Mouse (Mus musculus) lung, embryonic 16.5 days (tissue): Measurements from ENCODE around the gene Hspb9. TPM values are rescaled to one million over a fixed set of nuclear protein-coding genes. Genes with fewer than 3 reads are reported as not detected.
A peak's percentile ranks its signal among the peaks of the same experiment; 100 is the strongest.

ENCODE experiments used
- ATAC-seq: fragments of 200-750 bp; cut with Nextera tagmentation; 2 replicates; pipeline ENCODE4 v1.8.0; 2017; ENCODE audit warnings: low read depth, mild to moderate bottlenecking, moderate library complexity
- H3K27ac ChIP-seq: fragments of 300-500 bp; sonication (generic); 2 replicates; pipeline ENCODE4 v1.5.1; 2014; ENCODE audit warnings: mild to moderate bottlenecking, control low read depth, low read length
- H3K27me3 ChIP-seq: fragments of 300-500 bp; sonication (generic); 2 replicates; pipeline ENCODE4 v1.6.1; 2014; ENCODE audit warnings: low read depth, low read length, mixed read lengths; ENCODE audit not compliant: control insufficient read depth, insufficient read depth
- H3K36me3 ChIP-seq: fragments of 300-500 bp; sonication (generic); 2 replicates; pipeline ENCODE4 v1.6.1; 2014; ENCODE audit warnings: low read length; ENCODE audit not compliant: control insufficient read depth, insufficient read depth
- H3K4me1 ChIP-seq: fragments of 300-500 bp; sonication (generic); replicated peaks from 2 replicates; pipeline ENCODE4 v1.6.1; 2014; ENCODE audit warnings: low read length, mixed read lengths; ENCODE audit not compliant: control insufficient read depth, insufficient read depth
- H3K4me2 ChIP-seq: fragments of 300-500 bp; sonication (generic); 2 replicates; pipeline ENCODE4 v1.6.1; 2014; ENCODE audit warnings: low read depth, low read length, control low read depth
- H3K4me3 ChIP-seq: fragments of 300-500 bp; sonication (generic); 2 replicates; pipeline ENCODE4 v1.5.1; 2014; ENCODE audit warnings: mild to moderate bottlenecking, low read length, control low read depth
- H3K9ac ChIP-seq: fragments of 300-500 bp; sonication (generic); 2 replicates; pipeline ENCODE4 v1.6.1; 2014; ENCODE audit warnings: low read length, control low read depth
- H3K9me3 ChIP-seq: fragments of 300-500 bp; sonication (generic); 2 replicates; pipeline ENCODE4 v1.6.1; 2016; ENCODE audit warnings: low read length; ENCODE audit not compliant: control insufficient read depth
- WGBS: fragments of 180-500 bp; shearing (Covaris S2); extraction: QIAGEN DNeasy Blood & Tissue Kit; methylation state at CpG from one replicate; pipeline ENCODE4 v1.1.7; 2014; 5-methylcytosine and 5-hydroxymethylcytosine counted together
- polyA plus RNA-seq: library from polyadenylated mRNA; unstranded; fragments of >200 nt; fragmentation: Nextera tagmentation; extraction: Ambion mirVana; gene quantifications from 2 replicates; pipeline ENCODE4 v1.2.1, GENCODE M21; 2015

Gene Hspb9
- polyA plus RNA-seq, 1 experiment from 2014 or later = not detected

DNA sequence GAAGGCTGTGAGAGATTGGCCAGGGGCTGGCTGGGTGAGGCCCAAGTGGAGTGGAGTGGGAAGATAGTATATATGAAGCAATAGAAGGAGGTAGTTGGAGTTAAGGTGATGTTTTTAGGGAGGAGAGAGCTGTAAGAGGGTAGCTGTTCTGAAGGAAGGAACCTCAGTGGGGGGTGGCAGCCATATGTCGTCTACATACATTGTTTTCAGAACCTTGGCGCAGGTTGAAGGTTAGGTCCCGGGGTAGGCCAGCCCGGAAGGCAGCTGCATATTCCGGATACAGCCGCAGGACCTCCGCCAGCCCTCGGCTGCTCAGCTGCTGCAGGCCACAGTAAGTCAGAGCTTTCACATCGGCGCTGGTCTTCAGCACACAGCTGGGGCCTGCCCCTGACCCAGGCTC, 32.9 kb downstream of the Hspb9 start:
- Histone ChIP-seq H3K9ac (no peak overlapping the region), H3K9me3 (no peaks in the 10 kb centered on the region), H3K4me2 (no peak overlapping the region), H3K27me3 (0 out of 2 replicates have a peak, but pooled peaks cover 2% of the 10 kb centered on the region), H3K4me1 (no peaks in the 10 kb centered on the region), H3K27ac (no peak overlapping the region), H3K4me3 (no peak overlapping the region), H3K36me3 (no peaks in the 10 kb centered on the region)
- WGBS = 80% methylated on average over 10 of the region's 10 CpGs
- no peak for ATAC-seq

- no peak for ATAC-seq
- Histone ChIP-seq H3K9me3 (no peaks in the 10 kb centered on the region), H3K36me3 (no peaks in the 10 kb centered on the region), H3K27me3 (0 out of 2 replicates have a peak, but pooled peaks cover 2% of the 10 kb centered on the region), H3K4me3 (no peak overlapping the region), H3K9ac (no peak overlapping the region), H3K27ac (no peak overlapping the region), H3K4me1 (no peaks in the 10 kb centered on the region), H3K4me2 (no peak overlapping the region)
- 62% methylated on average over 5 of the region's 5 CpGs for WGBS
Observed at GRCm38 (mm10) chr11:100747114-100747513, 33.5 kb downstream of the Hspb9 start.

DNA sequence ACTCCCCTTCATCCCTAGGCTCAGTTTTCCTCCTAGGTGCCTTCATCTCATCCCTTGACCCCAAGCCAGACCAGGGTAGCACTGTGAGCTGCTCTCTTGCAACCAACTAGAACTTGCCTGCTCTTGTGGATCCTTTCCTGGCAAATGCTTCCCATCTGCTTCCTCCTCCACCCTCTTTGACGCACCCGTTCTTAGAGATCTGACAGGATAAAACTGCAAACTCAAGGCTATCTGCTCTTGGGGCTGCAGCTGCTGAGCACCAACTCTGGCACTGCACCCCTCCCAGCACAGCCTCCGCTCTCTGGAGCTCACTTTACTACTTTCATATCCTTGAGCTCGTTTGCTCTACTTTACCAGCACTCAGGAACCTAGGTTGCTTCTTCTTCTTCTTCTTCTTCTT, 35.0 kb downstream of the Hspb9 start:
- no peaks in the 10 kb centered on the region for H3K4me1 ChIP-seq
- H3K9me3 ChIP-seq = no peaks in the 10 kb centered on the region
- H3K36me3 ChIP-seq = no peaks in the 10 kb centered on the region
- H3K9ac ChIP-seq = no peak overlapping the region
- H3K4me2 ChIP-seq = no peak overlapping the region
- WGBS = 66% methylated on average over 4 of the region's 4 CpGs
- H3K27me3 ChIP-seq = 0 out of 2 replicates have a peak, but pooled peaks cover 2% of the 10 kb centered on the region
- H3K27ac ChIP-seq = no peak overlapping the region
- no peak overlapping the region for H3K4me3 ChIP-seq
- ATAC-seq = no peak

DNA sequence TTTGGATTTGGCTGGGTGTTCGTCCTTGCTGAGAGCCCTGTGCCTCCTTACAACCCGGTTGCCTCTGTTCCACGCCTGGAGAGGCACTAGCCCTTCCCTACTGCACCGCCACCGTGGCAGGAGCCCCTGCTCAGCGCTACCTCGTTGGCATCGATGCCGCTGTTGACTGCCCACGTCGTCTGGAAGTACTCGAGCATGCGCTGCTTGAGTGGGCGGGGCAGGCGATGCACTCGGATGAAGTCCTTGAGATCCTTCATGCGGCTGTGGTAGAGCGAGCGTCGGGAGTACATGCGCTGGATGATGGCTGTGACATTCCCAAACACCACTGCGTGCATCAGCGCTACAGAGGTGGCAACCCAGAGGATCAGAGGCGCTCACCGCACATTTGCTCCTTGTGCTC, 35.8 kb downstream of the Hspb9 start:
- Histone ChIP-seq H3K27me3 (0 out of 2 replicates have a peak, but pooled peaks cover 2% of the 10 kb centered on the region), H3K4me2 (0 out of 2 replicates have a peak overlapping the region, but pooled peaks have one; percentile 19), H3K4me3 (no peak overlapping the region), H3K9me3 (no peaks in the 10 kb centered on the region), H3K27ac (no peak overlapping the region), H3K4me1 (no peaks in the 10 kb centered on the region), H3K9ac (no peak overlapping the region), H3K36me3 (no peaks in the 10 kb centered on the region)
- ATAC-seq = no peak
- 25% methylated on average over 25 of the region's 25 CpGs for WGBS

- Histone ChIP-seq H3K36me3 (no peaks in the 10 kb centered on the region), H3K4me1 (no peaks in the 10 kb centered on the region), H3K27ac (no peak overlapping the region), H3K27me3 (0 out of 2 replicates have a peak, but pooled peaks cover 2% of the 10 kb centered on the region), H3K9me3 (no peaks in the 10 kb centered on the region), H3K9ac (no peak overlapping the region), H3K4me2 (no peak overlapping the region), H3K4me3 (no peak overlapping the region)
- ATAC-seq = no peak
- WGBS = 88% methylated on average over 16 of the region's 16 CpGs
Observed at GRCm38 (mm10) chr11:100750127-100750526, 36.5 kb downstream of the Hspb9 start.

GRCm38 (mm10) chr11:100752294-100752693, 38.6 kb downstream of the Hspb9 start:
- H3K9me3 ChIP-seq = no peaks in the 10 kb centered on the region
- ATAC-seq = no peak
- WGBS = 40% methylated on average over 10 of the region's 10 CpGs
- H3K36me3 ChIP-seq = no peaks in the 10 kb centered on the region
- no peak overlapping the region for H3K9ac ChIP-seq
- 0 out of 2 replicates have a peak, but pooled peaks cover 2% of the 10 kb centered on the region for H3K27me3 ChIP-seq
- no peak overlapping the region for H3K27ac ChIP-seq
- no peak overlapping the region for H3K4me2 ChIP-seq
- no peak overlapping the region for H3K4me3 ChIP-seq
- no peaks in the 10 kb centered on the region for H3K4me1 ChIP-seq

GRCm38 (mm10) chr11:100754021-100754692, 40.5 kb downstream of the Hspb9 start:
- Histone ChIP-seq H3K27me3 (peaks cover 7% of the 10 kb centered on the region), H3K4me3 (no peak overlapping the region), H3K9ac (no peak overlapping the region), H3K4me2 (no peak overlapping the region), H3K4me1 (no peaks in the 10 kb centered on the region; the same call in 1 of the 2 replicates), H3K36me3 (no peaks in the 10 kb centered on the region), H3K27ac (no peak overlapping the region), H3K9me3 (no peaks in the 10 kb centered on the region)
- 79% methylated on average over 12 of the region's 12 CpGs for WGBS
- no peak for ATAC-seq

GRCm38 (mm10) chr11:100754693-100755057, 41.0 kb downstream of the Hspb9 start:
- Histone ChIP-seq H3K27me3 (peaks cover 13% of the 10 kb centered on the region), H3K36me3 (no peaks in the 10 kb centered on the region), H3K4me1 (peaks cover 4% of the 10 kb centered on the region), H3K27ac (no peak overlapping the region), H3K9me3 (no peaks in the 10 kb centered on the region), H3K4me3 (no peak overlapping the region), H3K4me2 (no peak overlapping the region), H3K9ac (no peak overlapping the region)
- 86% methylated on average over 3 of the region's 3 CpGs for WGBS
- ATAC-seq = no peak

DNA sequence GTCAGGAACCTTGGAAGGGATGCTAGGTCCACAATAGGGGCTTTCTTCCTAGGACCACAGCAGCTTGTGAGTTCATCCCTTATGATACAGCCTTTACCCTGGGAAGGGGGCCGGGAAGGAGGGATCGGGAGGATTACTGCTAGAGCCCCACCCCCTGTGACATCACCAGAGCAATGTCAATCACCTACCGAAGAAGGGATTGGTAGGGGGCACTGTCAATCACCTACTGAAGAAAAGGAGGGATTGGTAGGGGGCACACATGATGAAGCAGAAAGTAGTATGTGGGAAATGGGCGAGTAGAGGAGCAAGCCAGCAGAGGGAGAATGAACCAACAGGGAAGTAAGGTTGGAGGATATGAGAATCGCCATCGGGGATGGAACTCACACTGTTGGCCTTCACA, 42.8 kb downstream of the Hspb9 start:
- no peaks in the 10 kb centered on the region for H3K36me3 ChIP-seq
- no peaks in the 10 kb centered on the region for H3K9me3 ChIP-seq
- 56% methylated on average over 6 of the region's 6 CpGs for WGBS
- no peak overlapping the region for H3K4me3 ChIP-seq
- H3K9ac ChIP-seq = no peak overlapping the region
- H3K27ac ChIP-seq = no peak overlapping the region
- no peak overlapping the region for H3K4me2 ChIP-seq
- H3K27me3 ChIP-seq = peaks cover 20% of the 10 kb centered on the region
- H3K4me1 ChIP-seq = peaks cover 7% of the 10 kb centered on the region
- no peak for ATAC-seq
